ENCODE assay signal across 11 mouse cellular contexts in genomic region chr11:16532877-16533276, GRCm38 (mm10). TPM values are rescaled to one million over a fixed set of nuclear protein-coding genes. Genes with fewer than 3 reads are reported as not detected.
DNase-seq lines count a peak whose midpoint lies in the region; ATAC-seq and TF ChIP-seq lines count a peak whose summit lies in the region.
"Had no signal": no experiment of that assay in that cellular context is flagged by ENCODE, and none has a peak within 500 bp of the region (broad histone marks: within the 10 kb centered on the region; RNA-seq: fewer than 3 reads in every experiment).

No protein-coding gene starts in this region.

- H3K9ac ChIP-seq in forebrain, embryonic 11.5 days (ENCODE audit: low read length), result no peak overlapping the region
- H3K9ac ChIP-seq in forebrain, embryonic 15.5 days (replicated peaks), result no peak overlapping the region
- H3K9ac ChIP-seq in hindbrain, embryonic 13.5 days, result no peak overlapping the region
- H3K9ac ChIP-seq: hindbrain, embryonic 15.5 days; neural tube, embryonic 13.5 days had no signal

- H3K4me1 ChIP-seq in forebrain, embryonic 11.5 days (replicated peaks; ENCODE audit: control insufficient read depth, insufficient read depth, low read length), result no peaks in the 10 kb centered on the region
- 0 out of 2 replicates have a peak, but pooled peaks cover 12% of the 10 kb centered on the region for H3K4me1 ChIP-seq in forebrain, embryonic 15.5 days
- no peaks in the 10 kb centered on the region for H3K4me1 ChIP-seq in lung, adult 2 months (ENCODE audit: control insufficient read depth, insufficient read depth, low read length)
- no peaks in the 10 kb centered on the region for H3K4me1 ChIP-seq in hindbrain, embryonic 13.5 days (replicated peaks)
- H3K4me1 ChIP-seq: hindbrain, embryonic 15.5 days; neural tube, embryonic 13.5 days had no signal

- 21% methylated on average over 5 of the region's 5 CpGs for WGBS in forebrain, embryonic 11.5 days
- 23% methylated on average over 5 of the region's 5 CpGs for WGBS in forebrain, embryonic 15.5 days
- 21% methylated on average over 5 of the region's 5 CpGs for WGBS in lung, adult 2 months
- 32% methylated on average over 5 of the region's 5 CpGs for WGBS in hindbrain, embryonic 13.5 days

- H3K4me2 ChIP-seq in forebrain, embryonic 11.5 days (ENCODE audit: low read depth, low read length, severe bottlenecking), result no peak overlapping the region
- no peak overlapping the region for H3K4me2 ChIP-seq in forebrain, embryonic 15.5 days (replicated peaks)
- no peak overlapping the region for H3K4me2 ChIP-seq in hindbrain, embryonic 13.5 days
- H3K4me2 ChIP-seq: hindbrain, embryonic 15.5 days; neural tube, embryonic 13.5 days had no signal

- no peaks in the 10 kb centered on the region for H3K27me3 ChIP-seq in forebrain, embryonic 11.5 days (ENCODE audit: control insufficient read depth, insufficient read depth, low read length)
- H3K27me3 ChIP-seq in forebrain, embryonic 15.5 days, result no peaks in the 10 kb centered on the region
- no peaks in the 10 kb centered on the region for H3K27me3 ChIP-seq in hindbrain, embryonic 13.5 days
- H3K27me3 ChIP-seq: hindbrain, embryonic 15.5 days; neural tube, embryonic 13.5 days had no signal

- DNase-seq in forebrain, embryonic 11.5 days (ENCODE audit: low spot score), result no peak
- peak; percentile 34 for DNase-seq in lung, postnatal 36 days
- DNase-seq in lung, adult 2 months, result no peak
- peak; percentile 9 for DNase-seq in mesoderm, embryonic 11.5 days (ENCODE audit: low read depth, low spot score)
- no peak for DNase-seq in urinary bladder, postnatal 10 days (ENCODE audit: low spot score)
- DNase-seq: thymus, adult 2 months had no signal

- no peak for TF ChIP-seq POLR2A in lung, adult 2 months (IDR thresholded peaks at IDR 0.05; ENCODE audit: borderline replicate concordance, extremely low read depth, low read depth, low read length)

- no peak overlapping the region for H3K27ac ChIP-seq in forebrain, embryonic 11.5 days (ENCODE audit: low read depth, low read length)
- H3K27ac ChIP-seq in forebrain, embryonic 15.5 days (replicated peaks), result no peak overlapping the region
- H3K27ac ChIP-seq in hindbrain, embryonic 13.5 days, result no peak overlapping the region
- H3K27ac ChIP-seq: hindbrain, embryonic 15.5 days; neural tube, embryonic 13.5 days had no signal

- H3K36me3 ChIP-seq in forebrain, embryonic 11.5 days (ENCODE audit: control insufficient read depth, insufficient read depth, low read length), result no peaks in the 10 kb centered on the region
- H3K36me3 ChIP-seq in forebrain, embryonic 15.5 days, result no peaks in the 10 kb centered on the region
- H3K36me3 ChIP-seq in hindbrain, embryonic 13.5 days, result no peaks in the 10 kb centered on the region
- H3K36me3 ChIP-seq: hindbrain, embryonic 15.5 days; neural tube, embryonic 13.5 days had no signal

- H3K4me3 ChIP-seq in forebrain, embryonic 11.5 days (ENCODE audit: low read depth, low read length), result no peak overlapping the region
- H3K4me3 ChIP-seq in forebrain, embryonic 15.5 days, result no peak overlapping the region
- H3K4me3 ChIP-seq in lung, adult 2 months (replicated peaks; ENCODE audit: extremely low read depth, low read depth, low read length), result no peak overlapping the region
- no peak overlapping the region for H3K4me3 ChIP-seq in hindbrain, embryonic 13.5 days
- H3K4me3 ChIP-seq: hindbrain, embryonic 15.5 days; neural tube, embryonic 13.5 days had no signal

- peak; percentile 33; the same call in 1 of the 2 replicates for ATAC-seq in forebrain, embryonic 11.5 days (replicated peaks; ENCODE audit: low FRiP score)
- no peak for ATAC-seq in forebrain, embryonic 15.5 days (replicated peaks)
- peak; percentile 73; the same call in 1 of the 2 replicates for ATAC-seq in erythroblast, adult 5-6 weeks (replicated peaks; ENCODE audit: low FRiP score, poor library complexity, severe bottlenecking)
- ATAC-seq in hindbrain, embryonic 13.5 days (ENCODE audit: low FRiP score), result no peak

- no peaks in the 10 kb centered on the region for H3K9me3 ChIP-seq in forebrain, embryonic 11.5 days (ENCODE audit: control insufficient read depth, low read length)
- no peaks in the 10 kb centered on the region for H3K9me3 ChIP-seq in forebrain, embryonic 15.5 days
- H3K9me3 ChIP-seq in hindbrain, embryonic 13.5 days, result no peaks in the 10 kb centered on the region
- H3K9me3 ChIP-seq: hindbrain, embryonic 15.5 days; neural tube, embryonic 13.5 days had no signal

- no peak for TF ChIP-seq CTCF in lung, adult 2 months (IDR thresholded peaks at IDR 0.05; ENCODE audit: insufficient read depth, low read length)

RNA-seq across cellular contexts. Expression of gene Sec61g, which starts 24.6 kb away (rescaled TPM):
- polyA plus RNA-seq in forebrain, embryonic 11.5 days (2014; fragmentation: Nextera tagmentation; extraction: Ambion mirVana), result 32.6 and 34.3 TPM in 2 replicates
- polyA plus RNA-seq in forebrain, embryonic 15.5 days (2015; fragmentation: Nextera tagmentation; extraction: Ambion mirVana), result 25.3 and 37.7 TPM in 2 replicates
- polyA plus RNA-seq in lung, adult 2 months (2012; rRNA removed), result 3.8 and 5.1 TPM in 2 replicates
- total RNA-seq in erythroblast, adult 5-6 weeks (2015; ENCODE audit: low replicate concordance), result 88.2 and 149 TPM in 2 replicates
- 99.8 and 134 TPM in 2 replicates for total RNA-seq in erythroblast, adult 5-6 weeks (2017; ENCODE audit: low replicate concordance)
- 34.3 and 41.4 TPM in 2 replicates for polyA plus RNA-seq in hindbrain, embryonic 13.5 days (2015; fragmentation: Nextera tagmentation; extraction: Ambion mirVana)

Comparison
In these comparisons a context has a peak if more than half of its experiments do, and no peak if none do; other contexts are left out.
1. ATAC-seq: peak in forebrain, embryonic 11.5 days (single experiment) and erythroblast, adult 5-6 weeks (single experiment); none in forebrain, embryonic 15.5 days (single experiment) and hindbrain, embryonic 13.5 days (single experiment).
2. DNase-seq: peak in lung, postnatal 36 days (single experiment) and mesoderm, embryonic 11.5 days (single experiment); none in forebrain, embryonic 11.5 days (single experiment), lung, adult 2 months (single experiment) and urinary bladder, postnatal 10 days (single experiment).